Mouse (Mus musculus): Measurements from ENCODE around the gene Atp6v1a.

Gene Atp6v1a

DNA sequence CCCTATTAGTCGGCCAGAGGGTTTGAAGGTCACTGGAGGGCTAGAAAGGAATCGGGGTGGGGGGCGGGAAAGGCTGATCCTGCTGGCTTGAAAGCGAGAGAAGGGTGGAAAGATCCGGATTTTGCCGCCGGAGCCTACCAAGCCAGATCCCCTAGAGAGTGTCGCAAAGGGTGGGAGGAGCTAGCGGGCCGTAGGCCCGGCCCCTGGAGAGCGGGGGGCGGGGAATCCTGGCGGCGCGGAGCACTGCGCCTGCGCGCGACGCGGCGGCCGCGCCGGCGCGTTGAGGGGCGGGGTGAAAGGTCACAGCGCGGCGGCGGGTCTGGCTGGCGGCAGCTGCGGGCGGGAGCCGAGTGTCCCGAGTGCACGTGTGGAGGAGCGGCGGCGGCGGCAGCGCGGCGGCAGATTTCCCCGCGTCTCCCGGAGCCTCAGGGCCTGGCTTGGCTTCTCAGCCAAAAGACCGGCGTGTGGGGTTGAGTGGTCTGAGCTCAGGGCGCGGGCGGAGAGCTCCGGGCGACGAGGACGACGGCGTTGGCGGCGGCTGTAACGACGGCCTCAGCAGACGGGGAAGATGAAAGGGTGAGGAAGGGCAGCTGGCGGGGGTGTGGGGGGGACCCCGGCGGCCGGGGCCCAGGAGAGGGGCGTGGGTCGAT, at the start of gene Atp6v1a, which contains the start of gene Naa50:
Gene Atp6v1a (minus strand): TSS at position 170 of the 650 bp plus-strand sequence.
Gene Naa50 (plus strand): TSS at position 295 of the 650 bp plus-strand sequence.
- DNase-seq (ENCODE audit: low read depth, low spot score), result peak; percentile 95

DNA sequence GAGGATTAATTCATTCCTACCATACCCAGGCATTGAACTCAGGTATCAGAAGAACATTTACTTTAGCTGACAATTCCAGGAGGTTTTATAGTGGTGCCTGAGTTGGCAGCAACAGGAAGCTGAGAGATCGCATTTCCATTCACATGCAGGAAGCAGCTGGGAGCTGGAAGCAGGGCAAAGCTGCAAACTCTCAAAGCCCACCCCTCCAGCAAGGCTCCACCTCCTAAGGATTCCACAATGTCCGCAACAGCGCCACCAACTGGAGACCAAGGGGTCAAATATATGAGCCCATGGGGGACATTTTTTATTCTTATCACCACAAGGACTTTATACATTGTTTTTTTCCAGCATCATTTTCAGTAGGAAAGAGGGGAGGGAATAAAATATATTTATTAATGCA, 49.3 kb upstream of the Atp6v1a start:
- no peak for DNase-seq (ENCODE audit: low read depth, low spot score)

DNA sequence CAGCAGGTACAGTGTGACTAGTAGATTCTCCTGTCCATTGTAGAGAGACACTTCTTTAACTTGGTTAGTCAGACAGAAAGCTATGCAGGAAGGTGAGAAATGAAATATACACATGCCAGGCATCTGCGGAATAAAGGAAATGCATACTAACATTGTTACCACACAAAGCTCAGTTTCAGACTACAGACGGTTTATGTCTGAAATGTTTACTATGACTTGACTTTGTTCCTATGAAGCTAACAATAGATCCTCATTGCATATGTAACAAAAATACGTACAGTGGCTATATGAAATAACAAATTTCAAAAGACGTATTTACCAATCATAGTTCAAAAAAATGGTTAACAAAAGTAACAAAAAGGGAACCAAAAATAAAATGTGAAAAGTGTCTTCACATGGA, 47.7 kb upstream of the Atp6v1a start:
- DNase-seq (ENCODE audit: low read depth, low spot score), result no peak

DNA sequence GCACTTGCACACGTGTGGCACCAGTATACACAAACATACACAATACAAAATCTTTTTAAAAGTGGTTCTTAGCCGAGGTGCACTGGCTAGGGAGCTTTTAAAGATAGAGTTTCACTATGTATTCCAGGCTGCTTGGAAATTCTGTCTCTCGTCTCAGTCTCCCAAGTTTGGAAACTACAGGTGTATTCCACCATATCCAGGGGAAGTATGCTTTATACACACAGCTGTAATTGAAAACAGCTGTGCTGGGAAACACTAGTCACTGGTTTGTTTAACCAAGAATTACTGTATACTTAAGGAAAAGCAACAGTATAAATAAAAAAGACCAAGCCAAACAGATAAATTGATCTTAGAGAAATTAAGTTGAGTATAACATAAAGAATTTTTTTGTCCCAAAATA, 45.3 kb upstream of the Atp6v1a start:
- no peak for DNase-seq (ENCODE audit: low read depth, low spot score)

DNA sequence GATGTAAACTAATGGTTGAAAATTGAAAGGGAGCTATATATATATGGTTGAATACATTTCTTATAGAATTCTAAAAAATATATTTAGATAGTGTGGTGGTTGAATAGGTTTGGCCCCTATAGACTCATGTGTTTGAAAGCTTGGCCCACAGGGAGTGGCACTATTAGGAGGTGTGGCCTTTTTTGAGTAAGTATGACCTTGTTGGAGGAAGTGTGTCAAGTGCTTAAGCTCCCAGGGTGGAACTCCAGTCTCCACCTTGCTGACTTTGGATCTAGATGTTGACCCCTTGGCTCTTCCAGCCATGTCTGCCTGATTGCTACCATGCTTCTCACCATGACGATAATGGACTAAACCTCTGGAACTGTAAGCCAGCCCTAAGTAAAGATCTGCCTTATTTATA, 43.1 kb upstream of the Atp6v1a start:
- DNase-seq (ENCODE audit: low read depth, low spot score), result no peak

DNA sequence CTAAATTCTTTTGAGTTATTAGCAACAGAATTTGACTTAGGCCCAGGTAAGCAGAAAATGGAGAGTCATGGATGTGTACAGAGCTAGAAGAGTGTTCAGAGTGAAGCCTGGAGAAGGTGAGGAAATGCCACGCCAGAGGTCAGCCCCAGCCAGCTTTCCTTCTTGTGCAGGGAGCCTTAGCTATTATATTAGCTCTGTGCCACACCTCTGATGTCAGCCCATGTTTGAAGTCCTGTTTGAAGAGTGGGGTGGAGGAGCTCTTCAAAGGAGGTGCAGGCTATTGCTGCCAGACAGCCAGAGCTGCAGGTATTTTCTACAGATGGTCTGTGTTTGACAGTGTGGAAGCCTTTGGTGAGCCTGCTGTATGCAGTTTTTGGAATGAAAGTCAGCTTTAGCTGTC, 39.0 kb upstream of the Atp6v1a start:
- no peak for DNase-seq (ENCODE audit: low read depth, low spot score)

DNA sequence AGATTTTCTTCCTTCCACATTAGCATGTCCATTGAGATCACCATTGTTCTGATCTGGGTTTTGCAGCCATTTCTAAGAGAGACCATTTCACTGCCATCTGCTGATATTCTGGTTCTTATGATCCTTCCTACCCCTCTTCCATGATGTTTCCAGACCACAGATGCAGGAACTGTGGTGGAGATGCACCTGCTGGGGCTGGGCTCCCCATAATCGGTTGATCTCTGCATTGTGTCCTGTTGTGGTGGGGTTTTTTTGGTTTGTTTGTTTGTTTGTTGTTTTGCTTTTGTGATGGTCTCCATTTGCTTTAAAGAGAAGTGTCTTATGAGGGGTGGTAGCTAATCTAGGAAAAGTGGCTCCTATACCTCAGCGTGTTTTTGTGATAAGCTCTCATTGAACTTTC, 37.0 kb upstream of the Atp6v1a start:
- DNase-seq (ENCODE audit: low read depth, low spot score), result no peak

DNA sequence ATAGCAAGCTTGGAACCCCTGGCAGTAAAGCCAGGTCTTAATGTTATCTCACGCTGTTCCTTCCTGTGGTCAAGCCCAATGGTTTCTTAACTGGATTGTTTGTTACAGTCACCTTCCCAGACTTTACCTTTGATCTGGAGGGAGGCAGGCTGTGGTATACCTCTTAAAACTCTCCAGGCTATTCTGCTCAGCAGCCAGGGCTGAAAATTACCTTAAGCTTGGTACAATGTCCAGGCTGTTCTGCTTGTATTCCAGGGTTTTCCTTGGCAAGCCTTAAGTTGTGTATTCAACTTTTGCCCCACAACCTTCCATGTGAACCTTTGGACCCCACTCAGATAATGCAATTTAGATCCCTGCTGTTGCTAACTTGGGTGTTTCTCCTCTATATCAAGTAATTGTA, 35.5 kb upstream of the Atp6v1a start:
- no peak for DNase-seq (ENCODE audit: low read depth, low spot score)

DNA sequence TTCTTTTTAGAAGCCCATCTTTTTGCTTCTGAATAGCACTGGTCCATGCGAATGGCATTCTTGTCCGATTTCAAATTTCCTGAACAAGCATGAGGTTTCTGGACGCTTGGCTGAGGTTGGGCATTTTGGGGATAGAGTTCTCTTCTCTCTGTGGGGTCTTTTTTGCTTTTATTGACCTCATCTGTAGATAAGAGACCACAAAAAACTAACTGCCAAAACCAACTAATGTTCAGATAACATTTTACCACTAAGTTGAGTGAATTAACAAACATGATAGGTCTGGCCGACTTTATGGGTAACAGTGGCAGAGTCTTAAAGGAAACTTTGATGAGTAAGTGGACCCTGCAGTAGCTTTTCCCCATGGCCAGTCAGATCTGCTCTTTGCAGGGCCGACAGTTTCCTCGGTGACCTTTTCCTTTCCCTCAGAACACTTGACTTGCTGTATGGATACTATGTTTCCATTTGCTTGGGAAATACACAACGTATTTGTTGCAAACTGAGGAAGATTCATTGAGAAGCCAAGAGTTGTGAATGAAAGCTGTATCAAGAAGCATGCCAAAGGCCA, 34.5 kb upstream of the Atp6v1a start:
- DNase-seq (ENCODE audit: low read depth, low spot score), result no peak

DNA sequence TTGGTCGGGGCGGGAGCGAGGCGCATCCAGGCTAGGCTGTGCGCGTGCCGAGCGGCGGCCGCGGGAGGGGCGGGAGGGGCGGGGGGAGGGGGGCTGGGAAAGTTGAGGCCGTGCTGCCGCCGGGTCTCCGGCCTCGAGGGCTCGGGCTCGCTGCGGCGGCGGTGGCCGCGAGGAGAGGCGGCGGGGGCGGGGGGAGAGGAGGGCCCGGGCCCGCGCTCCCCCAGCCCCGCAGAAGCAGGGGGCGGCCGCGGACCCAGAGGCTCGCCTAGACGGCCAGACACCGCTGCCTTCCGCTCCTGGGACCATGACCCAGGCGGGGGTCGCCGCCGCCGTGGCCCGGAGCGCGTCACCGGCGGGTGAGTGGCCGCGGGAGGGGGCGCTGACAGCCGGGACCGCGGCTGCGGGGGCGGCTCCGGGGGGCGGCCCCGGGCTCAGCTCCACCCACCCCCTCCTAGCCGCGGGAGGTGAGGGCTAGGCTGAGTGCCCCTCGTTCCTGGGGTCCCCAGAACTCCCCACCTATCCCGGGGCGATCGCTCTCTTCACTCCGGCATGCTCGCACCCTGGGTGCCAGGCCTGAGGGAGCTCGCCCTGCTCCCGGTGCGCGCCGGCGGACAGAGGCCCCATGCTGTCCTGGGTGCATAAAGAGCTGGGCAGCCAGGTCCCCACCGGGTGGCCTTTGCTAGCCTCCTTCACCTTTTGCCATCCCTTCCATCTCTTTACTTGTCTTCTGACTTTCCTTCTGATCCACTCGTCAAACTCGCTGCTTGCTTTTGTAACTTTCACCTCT, 33.8 kb upstream of the Atp6v1a start, which contains the start of gene Usf3:
Gene Usf3 (plus strand): TSS at position 92 of the 787 bp plus-strand sequence.
- peak; percentile 34 for DNase-seq (ENCODE audit: low read depth, low spot score)

DNA sequence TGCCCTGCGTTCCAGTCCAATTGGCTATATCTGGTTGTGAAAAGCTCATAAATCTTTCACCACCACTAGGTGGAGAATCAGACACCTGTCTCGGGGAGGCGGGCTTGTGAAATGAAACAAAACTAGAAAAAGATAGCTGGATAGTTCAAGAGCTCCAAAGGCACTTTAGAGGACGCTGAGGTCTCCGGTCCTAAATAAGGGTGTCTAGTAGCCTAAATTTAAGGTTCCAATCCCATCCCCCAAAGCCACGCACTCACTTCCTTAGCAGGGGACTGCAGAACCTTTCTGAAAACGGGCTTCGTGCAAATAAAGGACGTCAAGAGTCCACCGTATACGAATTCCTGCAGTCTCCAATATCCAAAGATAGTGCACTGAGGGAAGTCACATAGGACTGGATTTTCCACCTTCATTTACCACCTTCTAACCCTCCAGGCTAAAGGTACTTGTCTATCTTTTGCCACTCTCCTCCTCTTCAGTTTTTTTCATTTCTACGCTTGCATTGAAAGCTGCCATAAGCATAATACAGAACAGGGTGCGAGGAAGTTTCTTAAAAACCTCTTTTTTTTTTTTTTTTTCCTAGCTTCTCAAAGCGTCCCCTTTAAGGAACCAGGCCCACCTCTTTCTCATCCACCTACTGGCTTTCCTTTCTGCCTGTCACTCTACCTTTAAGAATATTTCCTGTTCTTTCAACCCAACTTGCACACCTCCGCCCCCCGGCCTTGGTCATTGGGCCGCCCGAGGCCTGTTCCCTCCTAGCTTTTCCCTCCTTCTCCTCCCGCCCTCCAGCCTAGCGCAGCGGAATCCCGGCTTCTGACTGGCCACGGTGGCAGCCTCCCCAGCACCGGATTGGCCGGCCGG, 33.0 kb upstream of the Atp6v1a start:
- DNase-seq (ENCODE audit: low read depth, low spot score), result peak; percentile 97

DNA sequence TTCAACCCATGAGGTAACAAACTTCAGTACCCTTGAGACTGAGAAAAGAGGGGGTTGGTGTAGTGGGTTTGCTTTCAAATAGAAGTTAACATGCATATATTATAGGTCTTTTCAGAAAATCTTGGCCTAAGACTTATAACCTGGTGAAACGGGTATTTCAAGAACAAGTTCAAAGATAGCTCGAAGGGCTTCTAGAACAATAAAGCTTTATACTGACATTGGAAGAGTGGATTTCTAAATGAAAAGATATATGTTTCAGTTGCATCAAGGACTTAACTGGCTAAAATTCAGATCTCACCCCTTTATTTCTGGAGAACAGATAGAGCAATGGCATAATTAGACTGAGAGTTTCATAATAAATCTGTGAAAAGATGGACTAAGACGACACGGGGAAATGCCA, 29.5 kb upstream of the Atp6v1a start:
- DNase-seq (ENCODE audit: low read depth, low spot score), result no peak

DNA sequence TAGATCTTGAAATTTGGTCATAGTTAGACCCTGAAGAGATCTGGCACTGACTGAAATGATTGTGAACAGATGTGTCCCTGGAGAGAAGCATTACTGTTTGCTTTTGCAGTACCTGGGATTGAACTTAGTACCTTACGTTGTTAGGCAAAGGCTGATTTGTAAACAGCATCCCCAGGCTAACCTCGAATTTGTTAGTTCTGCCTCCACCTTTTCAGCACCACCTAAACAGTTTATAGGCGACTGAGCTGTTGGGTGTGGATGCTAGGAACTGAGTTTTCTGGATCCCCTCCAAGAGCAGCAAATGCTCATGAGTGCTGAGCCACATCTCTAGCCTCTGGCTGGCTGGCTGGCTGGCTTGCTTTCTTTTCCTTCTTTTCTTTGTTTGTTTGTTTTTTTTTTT, 25.7 kb upstream of the Atp6v1a start:
- DNase-seq (ENCODE audit: low read depth, low spot score), result no peak

DNA sequence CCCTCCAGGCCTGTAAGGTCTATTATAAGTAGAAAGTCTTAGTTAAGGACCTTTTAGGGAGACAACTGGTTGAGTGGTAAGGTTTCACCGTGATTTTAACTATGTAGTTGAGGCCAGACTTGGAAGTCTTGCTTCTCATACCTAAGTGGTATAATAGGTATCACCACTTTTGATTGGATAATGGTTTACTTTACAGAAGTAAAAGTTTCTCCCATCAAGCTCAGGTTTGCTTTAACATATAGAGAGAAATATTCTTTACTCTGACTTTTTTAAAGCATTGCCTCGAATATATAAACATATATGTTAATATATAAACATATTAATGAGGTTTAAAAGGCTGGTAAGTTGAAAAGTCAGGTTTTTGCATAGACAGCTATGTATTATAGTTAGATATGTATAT, 24.3 kb upstream of the Atp6v1a start:
- no peak for DNase-seq (ENCODE audit: low read depth, low spot score)

DNA sequence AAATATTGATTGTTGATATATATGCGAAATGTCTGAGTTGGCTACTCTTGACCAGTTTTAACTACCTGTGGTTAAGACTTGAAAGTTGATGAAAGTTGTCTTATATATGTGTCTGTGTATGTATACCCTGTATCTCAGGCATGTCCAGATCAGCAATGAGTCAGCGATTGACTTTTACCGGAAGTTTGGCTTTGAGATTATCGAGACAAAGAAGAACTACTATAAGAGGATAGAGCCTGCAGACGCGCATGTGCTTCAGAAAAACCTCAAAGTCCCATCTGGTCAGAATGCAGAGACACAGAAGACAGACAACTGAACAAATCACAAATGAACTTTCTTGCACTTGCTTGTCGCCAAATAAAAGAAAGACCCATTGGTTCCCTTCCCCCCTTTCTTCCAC, 19.8 kb upstream of the Atp6v1a start:
- no peak for DNase-seq (ENCODE audit: low read depth, low spot score)

DNA sequence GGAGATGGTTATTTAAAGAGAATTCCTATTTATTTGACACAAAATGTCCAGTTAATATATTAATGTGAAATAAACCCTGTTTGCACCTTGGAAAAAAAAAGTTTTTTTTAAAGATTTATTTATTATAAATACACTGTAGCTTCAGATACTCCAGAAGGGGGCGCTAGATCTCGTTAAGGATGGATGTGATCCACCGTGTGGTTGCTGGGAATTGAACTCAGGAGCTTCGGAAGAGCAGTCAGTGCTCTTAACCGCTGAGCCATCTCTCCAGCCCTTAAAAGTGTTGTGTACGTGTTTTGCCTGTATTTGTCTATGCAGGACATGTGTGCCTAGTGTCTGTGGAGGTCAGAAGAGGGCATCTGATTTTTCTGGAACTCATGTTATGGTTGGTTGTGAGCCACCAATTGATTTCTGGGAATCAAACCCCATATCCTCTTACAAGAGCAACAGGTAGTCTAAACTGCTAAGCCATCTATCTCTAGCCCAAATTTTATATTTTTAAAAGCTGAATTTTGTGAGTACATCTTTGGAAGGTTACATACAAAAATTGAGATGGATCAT, 15.1 kb upstream of the Atp6v1a start:
- DNase-seq (ENCODE audit: low read depth, low spot score), result no peak

DNA sequence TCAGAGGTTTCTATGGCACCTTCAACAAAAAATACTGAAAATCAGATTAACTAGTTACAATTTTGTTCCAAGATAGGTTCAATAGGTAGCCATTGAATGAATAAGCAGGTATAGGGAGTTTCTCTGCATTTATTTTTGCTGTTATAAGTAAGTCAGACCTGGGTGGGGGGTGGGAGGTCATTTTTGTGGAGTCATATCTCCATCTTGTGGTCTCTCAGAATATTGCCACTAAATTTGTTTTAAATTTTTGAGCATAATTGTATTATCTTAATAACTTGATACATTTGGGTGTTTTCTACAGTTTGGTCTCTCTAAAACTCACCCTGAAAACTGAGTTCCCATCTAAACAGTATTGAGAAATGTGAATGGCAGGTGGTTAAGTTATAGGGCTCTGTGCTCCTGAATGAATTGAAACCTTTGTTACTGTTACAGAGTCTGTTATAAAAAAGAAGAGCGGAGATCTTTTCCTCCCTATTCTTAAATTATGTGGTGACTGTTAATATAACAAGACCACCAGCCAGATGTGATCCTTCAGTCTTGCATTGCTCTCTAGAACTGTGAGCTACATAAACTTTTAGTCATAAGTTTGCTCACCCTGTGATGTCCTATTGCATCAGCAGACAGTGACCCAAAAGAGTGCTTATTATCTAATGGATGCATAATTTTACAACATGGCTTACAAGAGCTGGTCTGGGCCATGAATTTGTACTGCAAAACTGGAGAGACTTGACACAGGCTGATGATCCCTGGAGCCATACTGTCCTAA, 9.7 kb upstream of the Atp6v1a start:
- no peak for DNase-seq (ENCODE audit: low read depth, low spot score)

DNA sequence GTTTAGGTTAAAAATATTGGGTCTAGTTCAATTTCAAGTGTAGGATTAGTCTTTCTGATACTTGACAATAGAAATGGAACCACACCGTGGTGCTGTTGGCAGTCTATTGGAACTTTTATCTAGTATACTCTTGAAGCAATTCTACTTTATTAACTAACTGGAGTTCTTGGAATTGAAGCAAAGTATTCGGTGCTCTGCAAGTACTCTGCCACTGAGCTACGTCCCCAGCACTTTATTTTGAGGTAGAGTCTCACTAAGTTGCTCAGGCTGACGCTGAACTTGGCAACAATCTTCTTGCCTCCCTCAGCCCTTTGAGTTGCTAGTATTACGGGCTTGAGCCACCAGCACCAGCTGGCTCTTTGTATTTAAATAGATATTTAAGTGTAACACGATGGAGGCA, 2.0 kb upstream of the Atp6v1a start:
- DNase-seq (ENCODE audit: low read depth, low spot score), result peak; percentile 73

DNA sequence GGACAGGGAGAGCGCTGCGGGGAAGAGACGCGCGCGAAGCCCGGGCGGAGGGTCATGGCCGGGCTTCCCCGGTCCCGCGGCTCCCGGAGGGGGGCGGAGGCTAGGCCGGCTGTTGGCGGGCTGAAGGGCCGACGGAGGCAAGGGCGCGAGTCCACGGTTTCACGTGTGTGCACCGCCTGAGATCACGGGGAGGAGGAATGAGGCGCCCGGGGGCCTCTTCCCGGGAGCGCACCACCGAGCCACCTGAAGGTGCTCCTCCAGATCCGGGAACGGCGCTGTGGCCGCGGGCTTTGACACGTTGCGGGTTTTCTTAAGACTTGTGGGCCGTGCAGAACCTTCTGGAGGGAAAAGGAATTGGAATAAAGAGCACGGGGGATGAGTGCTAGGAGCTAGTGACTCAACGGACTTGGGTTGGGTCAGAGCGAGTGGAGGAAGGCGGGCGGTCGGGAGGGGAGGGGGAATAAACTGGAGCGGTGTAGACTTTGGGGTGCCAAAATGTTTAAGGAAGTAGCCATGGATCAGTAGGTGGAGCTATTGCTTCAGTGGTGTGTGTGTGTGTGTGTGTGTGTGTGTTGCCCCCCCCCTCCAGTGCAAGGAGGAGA, 782 bp upstream of the Atp6v1a start:
- DNase-seq (ENCODE audit: low read depth, low spot score), result peak; percentile 91

DNA sequence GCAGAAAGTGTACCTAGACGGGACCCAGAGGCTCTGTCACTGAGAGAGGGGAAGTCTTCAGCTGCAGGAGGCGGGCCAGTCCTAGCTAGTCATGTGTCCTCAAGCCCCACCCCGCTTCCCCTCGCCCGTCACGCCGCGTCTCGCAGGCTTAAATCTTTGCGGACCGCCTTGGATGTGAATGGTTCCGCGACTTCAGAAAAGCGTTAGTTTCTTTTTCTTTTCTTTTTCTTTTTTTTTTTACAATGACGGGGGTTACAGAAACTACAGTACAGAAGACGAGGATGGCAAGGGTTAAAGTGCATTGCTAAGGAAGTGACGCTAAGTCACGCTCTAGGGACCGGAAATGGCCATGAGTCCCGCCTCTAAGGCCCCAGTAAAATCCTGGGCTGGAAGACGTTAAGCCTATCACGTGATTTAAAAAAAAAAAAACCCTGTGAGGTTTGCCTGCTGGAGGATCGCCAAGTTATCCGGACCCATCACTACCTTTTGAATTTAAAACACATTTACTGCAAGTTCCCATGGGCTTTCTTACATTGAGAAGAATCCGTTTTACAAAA, 448 bp downstream of the Atp6v1a start:
- DNase-seq (ENCODE audit: low read depth, low spot score), result peak; percentile 95
